Mouse (Mus musculus) embryonic facial prominence, embryonic 15.5 days (tissue): ENCODE results near the gene Grm2. TPM values are rescaled to one million over a fixed set of nuclear protein-coding genes. Genes with fewer than 3 reads are reported as not detected.

Source experiments
- ATAC-seq: fragments of 200-750 bp; cut with Nextera tagmentation; 2 replicates; pipeline ENCODE4 v1.8.0; 2017; ENCODE audit warnings: low read depth, moderate TSS enrichment; ENCODE audit not compliant: insufficient number of reproducible peaks, low FRiP score, low TSS enrichment
- H3K27ac ChIP-seq: fragments of 300-500 bp; sonication (generic); replicated peaks from 2 replicates; pipeline ENCODE4 v1.5.1; 2015; ENCODE audit warnings: mild to moderate bottlenecking, inconsistent platforms
- H3K27me3 ChIP-seq: fragments of 300-500 bp; sonication (generic); 2 replicates; pipeline ENCODE4 v1.6.1; 2015; ENCODE audit warnings: inconsistent platforms
- H3K36me3 ChIP-seq: fragments of 300-500 bp; sonication (generic); 2 replicates; pipeline ENCODE4 v1.6.1; 2015; ENCODE audit warnings: mild to moderate bottlenecking, inconsistent platforms
- H3K4me1 ChIP-seq: fragments of 300-500 bp; sonication (generic); 2 replicates; pipeline ENCODE4 v1.6.1; 2015; ENCODE audit warnings: inconsistent platforms
- H3K4me2 ChIP-seq: fragments of 300-500 bp; sonication (generic); replicated peaks from 2 replicates; pipeline ENCODE4 v1.6.1; 2015; ENCODE audit warnings: mild to moderate bottlenecking, inconsistent platforms
- H3K4me3 ChIP-seq: fragments of 300-500 bp; sonication (generic); replicated peaks from 2 replicates; pipeline ENCODE4 v1.5.1; 2015; ENCODE audit warnings: mild to moderate bottlenecking, inconsistent platforms
- H3K9ac ChIP-seq: fragments of 300-500 bp; sonication (generic); 2 replicates; pipeline ENCODE4 v1.6.1; 2015; ENCODE audit warnings: inconsistent platforms
- H3K9me3 ChIP-seq: fragments of 300-500 bp; sonication (generic); replicated peaks from 2 replicates; pipeline ENCODE4 v1.6.1; 2016; ENCODE audit warnings: inconsistent platforms
- WGBS: fragments of 180-500 bp; shearing (Covaris S2); methylation state at CpG from one replicate; pipeline ENCODE4 v1.1.7; 2015; 5-methylcytosine and 5-hydroxymethylcytosine counted together
- polyA plus RNA-seq: library from polyadenylated mRNA; unstranded; fragments of >200 nt; fragmentation: Nextera tagmentation; extraction: Ambion mirVana; gene quantifications from 2 replicates; pipeline ENCODE4 v1.2.1, GENCODE M21; 2015

Gene Grm2
- polyA plus RNA-seq, 1 experiment from 2014 or later = not detected

- H3K36me3 ChIP-seq = peaks cover 66% of the 10 kb centered on the region
- 82% methylated on average over 4 of the region's 4 CpGs for WGBS
These were observed 20.7 kb upstream of the Grm2 start for GRCm38 (mm10) chr9:106676571-106676970.

DNA sequence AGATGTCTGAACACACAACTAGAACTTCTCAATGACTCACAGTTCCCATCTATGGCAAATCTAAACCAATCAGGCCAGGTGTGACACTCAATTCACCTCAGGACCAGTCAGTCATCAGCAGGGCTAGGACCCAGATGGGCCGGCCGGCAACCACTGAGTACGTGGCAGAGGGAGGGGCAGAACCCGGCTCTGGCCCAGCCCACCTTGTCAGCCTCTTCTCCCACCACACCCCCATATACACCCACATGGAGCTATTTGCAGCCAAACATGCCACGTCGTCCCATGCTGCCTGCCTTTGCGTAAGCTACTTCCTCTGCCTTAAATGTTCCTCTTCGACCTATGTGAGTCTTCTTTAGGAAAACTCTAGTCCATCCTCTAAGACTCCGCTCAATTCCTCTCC is 20.1 kb upstream of the Grm2 start:
- Histone ChIP-seq H3K9me3 (no peaks in the 10 kb centered on the region), H3K27me3 (no peaks in the 10 kb centered on the region), H3K36me3 (peaks cover 67% of the 10 kb centered on the region), H3K4me1 (no peaks in the 10 kb centered on the region), H3K4me3 (no peak overlapping the region), H3K4me2 (no peak overlapping the region), H3K27ac (no peak overlapping the region), H3K9ac (no peak overlapping the region)
- no peak for ATAC-seq
- WGBS = 74% methylated on average over 9 of the region's 9 CpGs

More at GRCm38 (mm10) chr9:106676571-106676970, 20.7 kb upstream of the Grm2 start:
- H3K4me1 ChIP-seq = no peaks in the 10 kb centered on the region
- no peak for ATAC-seq
- no peaks in the 10 kb centered on the region for H3K9me3 ChIP-seq
- no peak overlapping the region for H3K4me3 ChIP-seq
- H3K27ac ChIP-seq = no peak overlapping the region
- H3K9ac ChIP-seq = no peak overlapping the region
- H3K4me2 ChIP-seq = no peak overlapping the region
- no peaks in the 10 kb centered on the region for H3K27me3 ChIP-seq

GRCm38 (mm10) chr9:106675480-106675879 is 19.6 kb upstream of the Grm2 start:
- Histone ChIP-seq H3K4me2 (no peak overlapping the region), H3K27me3 (no peaks in the 10 kb centered on the region), H3K9me3 (no peaks in the 10 kb centered on the region), H3K36me3 (peaks cover 67% of the 10 kb centered on the region), H3K9ac (no peak overlapping the region), H3K27ac (no peak overlapping the region), H3K4me1 (no peaks in the 10 kb centered on the region), H3K4me3 (no peak overlapping the region)
- no peak for ATAC-seq
- 3% methylated on average over 1 of the region's 1 CpGs for WGBS

GRCm38 (mm10) chr9:106673860-106674259 is 18.0 kb upstream of the Grm2 start:
- WGBS = 82% methylated on average over 2 of the region's 2 CpGs
- Histone ChIP-seq H3K27me3 (no peaks in the 10 kb centered on the region), H3K4me1 (no peaks in the 10 kb centered on the region), H3K9ac (no peak overlapping the region), H3K4me3 (no peak overlapping the region), H3K9me3 (no peaks in the 10 kb centered on the region), H3K4me2 (no peak overlapping the region), H3K36me3 (peaks cover 69% of the 10 kb centered on the region), H3K27ac (no peak overlapping the region)
- no peak for ATAC-seq

- no peak overlapping the region for H3K4me2 ChIP-seq
- peaks cover 84% of the 10 kb centered on the region for H3K36me3 ChIP-seq
- WGBS = 84% methylated on average over 6 of the region's 6 CpGs
- no peak overlapping the region for H3K27ac ChIP-seq
- H3K4me3 ChIP-seq = no peak overlapping the region
- no peaks in the 10 kb centered on the region for H3K4me1 ChIP-seq
- no peaks in the 10 kb centered on the region for H3K27me3 ChIP-seq
- no peaks in the 10 kb centered on the region for H3K9me3 ChIP-seq
- H3K9ac ChIP-seq = no peak overlapping the region
- no peak for ATAC-seq
These were observed 9.0 kb upstream of the Grm2 start for GRCm38 (mm10) chr9:106664856-106665255.

- Histone ChIP-seq H3K4me2 (no peak overlapping the region), H3K36me3 (peaks cover 86% of the 10 kb centered on the region), H3K9ac (no peak overlapping the region), H3K4me3 (no peak overlapping the region), H3K9me3 (no peaks in the 10 kb centered on the region), H3K27ac (no peak overlapping the region), H3K4me1 (no peaks in the 10 kb centered on the region), H3K27me3 (no peaks in the 10 kb centered on the region)
- 65% methylated on average over 4 of the region's 4 CpGs for WGBS
- ATAC-seq = no peak
These were observed 8.6 kb upstream of the Grm2 start for GRCm38 (mm10) chr9:106664433-106664832.

DNA sequence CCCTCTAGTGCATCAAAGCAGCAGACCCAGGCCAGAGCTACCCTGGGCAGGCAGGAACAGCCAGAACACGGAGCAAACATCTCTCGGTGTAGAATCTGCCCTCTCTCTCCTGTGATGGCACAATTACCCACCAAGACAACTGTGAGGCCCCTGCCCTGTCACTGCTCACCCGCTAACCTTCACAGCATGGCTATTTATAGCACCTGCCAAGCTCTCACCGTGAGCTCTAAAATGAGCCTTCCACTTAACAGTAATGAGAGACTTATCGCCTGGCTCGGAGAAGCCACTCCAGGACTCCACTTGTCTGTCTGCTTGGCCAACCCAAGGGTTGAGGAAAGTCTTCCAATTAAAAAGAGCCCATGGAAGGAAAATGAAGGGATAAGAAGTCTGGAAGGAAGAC is 7.3 kb upstream of the Grm2 start:
- Histone ChIP-seq H3K4me1 (no peaks in the 10 kb centered on the region), H3K4me2 (no peak overlapping the region), H3K9me3 (no peaks in the 10 kb centered on the region), H3K4me3 (no peak overlapping the region), H3K27ac (no peak overlapping the region), H3K36me3 (peaks cover 86% of the 10 kb centered on the region), H3K9ac (no peak overlapping the region), H3K27me3 (no peaks in the 10 kb centered on the region)
- ATAC-seq = no peak
- 84% methylated on average over 6 of the region's 6 CpGs for WGBS

DNA sequence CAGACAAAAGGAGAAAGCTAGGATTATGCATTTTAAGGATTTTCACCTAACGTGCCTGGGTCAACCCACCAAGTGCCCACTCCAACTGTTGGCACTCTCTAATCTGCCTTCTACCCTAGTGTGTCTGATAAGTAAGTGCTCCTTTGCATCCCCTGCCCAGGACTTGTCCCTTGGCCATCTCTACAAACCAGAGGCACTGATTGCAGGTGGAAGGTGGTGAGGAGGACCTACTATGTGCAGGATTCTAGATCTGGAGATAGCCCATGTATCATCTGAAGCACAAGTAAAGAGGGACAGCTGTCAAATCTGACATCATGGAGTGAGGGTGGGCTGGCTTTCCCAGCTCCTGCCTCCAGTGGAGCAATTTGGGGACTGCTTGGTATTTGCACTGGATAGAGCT is 4.1 kb upstream of the Grm2 start:
- WGBS = 68% methylated on average over 1 of the region's 1 CpGs
- Histone ChIP-seq H3K4me1 (peaks cover 7% of the 10 kb centered on the region), H3K4me2 (no peak overlapping the region), H3K36me3 (peaks cover 60% of the 10 kb centered on the region), H3K4me3 (no peak overlapping the region), H3K9me3 (no peaks in the 10 kb centered on the region), H3K27me3 (peaks cover 10% of the 10 kb centered on the region), H3K27ac (no peak overlapping the region), H3K9ac (no peak overlapping the region)
- no peak for ATAC-seq

GRCm38 (mm10) chr9:106659441-106659840 is 3.6 kb upstream of the Grm2 start:
- H3K36me3 ChIP-seq = peaks cover 56% of the 10 kb centered on the region
- 44% methylated on average over 7 of the region's 7 CpGs for WGBS

DNA sequence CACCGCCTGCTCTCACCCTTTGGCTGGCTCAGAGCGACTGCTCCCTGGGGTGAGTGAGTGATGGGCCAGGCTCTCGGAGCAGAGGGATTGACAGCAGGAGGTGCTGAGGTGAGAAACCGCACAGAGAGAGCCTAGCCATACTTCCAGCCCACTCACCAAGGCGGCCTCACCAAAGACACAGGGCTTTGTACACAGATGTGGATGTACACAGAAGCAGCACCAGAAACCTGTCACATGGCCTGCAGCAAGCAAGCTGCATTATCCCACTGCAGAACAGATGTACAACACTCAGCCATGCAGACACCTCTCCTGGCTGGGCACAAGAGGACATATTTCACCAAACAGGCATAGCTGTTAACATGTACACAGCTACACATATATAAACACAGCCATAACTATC is 1.7 kb upstream of the Grm2 start:
- no peak overlapping the region for H3K4me2 ChIP-seq
- no peak overlapping the region for H3K27ac ChIP-seq
- H3K9ac ChIP-seq = no peak overlapping the region
- peaks cover 7% of the 10 kb centered on the region for H3K4me1 ChIP-seq
- H3K4me3 ChIP-seq = no peak overlapping the region
- 28% methylated on average over 5 of the region's 5 CpGs for WGBS
- peaks cover 48% of the 10 kb centered on the region for H3K36me3 ChIP-seq
- H3K27me3 ChIP-seq = peaks cover 24% of the 10 kb centered on the region
- no peak for ATAC-seq
- H3K9me3 ChIP-seq = no peaks in the 10 kb centered on the region

More at GRCm38 (mm10) chr9:106659441-106659840, 3.6 kb upstream of the Grm2 start:
- no peak overlapping the region for H3K4me2 ChIP-seq
- H3K4me1 ChIP-seq = peaks cover 7% of the 10 kb centered on the region
- no peak for ATAC-seq
- H3K9ac ChIP-seq = no peak overlapping the region
- H3K27ac ChIP-seq = no peak overlapping the region
- H3K4me3 ChIP-seq = no peak overlapping the region
- H3K9me3 ChIP-seq = no peaks in the 10 kb centered on the region
- H3K27me3 ChIP-seq = peaks cover 14% of the 10 kb centered on the region

DNA sequence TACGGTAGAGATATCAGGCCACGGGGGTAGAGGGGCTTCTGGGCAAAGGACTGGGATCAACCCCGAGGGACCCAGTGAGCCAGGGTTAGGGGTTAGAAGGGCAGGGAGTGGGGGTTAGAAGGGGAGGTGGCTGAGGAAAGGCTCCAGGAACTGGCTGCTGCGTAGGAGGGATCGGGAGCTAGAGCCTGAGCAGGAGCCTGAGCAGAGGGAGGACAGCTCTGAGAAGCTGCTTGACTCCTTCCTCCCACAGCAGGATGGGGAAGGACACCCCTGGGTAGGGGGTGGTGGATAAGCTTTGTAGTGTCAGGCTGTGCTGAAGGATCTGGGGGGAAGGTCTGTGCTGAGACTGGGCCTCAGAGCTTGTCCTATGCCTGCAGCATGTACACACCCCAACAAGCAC is 938 bp upstream of the Grm2 start:
- Histone ChIP-seq H3K9me3 (no peaks in the 10 kb centered on the region), H3K4me2 (no peak overlapping the region), H3K9ac (no peak overlapping the region), H3K27me3 (peaks cover 24% of the 10 kb centered on the region), H3K4me3 (no peak overlapping the region), H3K36me3 (peaks cover 40% of the 10 kb centered on the region), H3K27ac (no peak overlapping the region), H3K4me1 (peaks cover 7% of the 10 kb centered on the region)
- no peak for ATAC-seq
- WGBS = 35% methylated on average over 5 of the region's 5 CpGs

- ATAC-seq = no peak
- H3K4me2 ChIP-seq = no peak overlapping the region
- 74% methylated on average over 1 of the region's 1 CpGs for WGBS
These were observed 3.2 kb downstream of the Grm2 start for GRCm38 (mm10) chr9:106652720-106653119.

More at GRCm38 (mm10) chr9:106652720-106653119, 3.2 kb downstream of the Grm2 start:
- H3K27ac ChIP-seq = no peak overlapping the region
- 0 out of 2 replicates have a peak, but pooled peaks cover under 1% of the 10 kb centered on the region for H3K36me3 ChIP-seq
- no peaks in the 10 kb centered on the region for H3K9me3 ChIP-seq
- no peak overlapping the region for H3K4me3 ChIP-seq
- H3K4me1 ChIP-seq = peaks cover 7% of the 10 kb centered on the region
- H3K27me3 ChIP-seq = peaks cover 24% of the 10 kb centered on the region
- H3K9ac ChIP-seq = no peak overlapping the region
